Mouse (Mus musculus): Measurements from ENCODE around the gene A430033K04Rik.

- TF ChIP-seq CTCF (IDR thresholded peaks at IDR 0.05; ENCODE audit: low read depth) (no peak), EP300 (IDR thresholded peaks at IDR 0.05; ENCODE audit: low read depth) (no peak)
Observed at GRCm38 (mm10) chr5:138641081-138641480, 18.4 kb downstream of the A430033K04Rik start.
